Mouse (Mus musculus): ENCODE results near the gene Spin1. TPM values are rescaled to one million over a fixed set of nuclear protein-coding genes. Genes with fewer than 3 reads are reported as not detected.

Gene Spin1
- polyA plus RNA-seq, 1 experiment = 11.7 TPM

- H3K36me3 ChIP-seq (ENCODE audit: control insufficient read depth, insufficient read depth, low read length) = no peaks in the 10 kb centered on the region
- 64% methylated on average over 10 of the region's 10 CpGs for WGBS
Measured at GRCm38 (mm10) chr13:51178932-51179331, 78.3 kb downstream of the Spin1 start.

GRCm38 (mm10) chr13:51179362-51179761 is 78.7 kb downstream of the Spin1 start:
- H3K4me3 ChIP-seq (ENCODE audit: low read depth, low read length) = no peak overlapping the region
- no peak for TF ChIP-seq POLR2A (IDR thresholded peaks at IDR 0.05; ENCODE audit: low read depth, low read length)
- no peak for TF ChIP-seq CTCF (IDR thresholded peaks at IDR 0.05; ENCODE audit: extremely low read depth, insufficient read length, insufficient replicate concordance, low read depth, low read length)
- no peaks in the 10 kb centered on the region for H3K36me3 ChIP-seq (ENCODE audit: control insufficient read depth, insufficient read depth, low read length)
- no peak overlapping the region for H3K27ac ChIP-seq (ENCODE audit: insufficient read depth, low read depth, low read length)
- H3K27me3 ChIP-seq (ENCODE audit: control insufficient read depth, insufficient read depth, low read length) = no peaks in the 10 kb centered on the region
- H3K4me1 ChIP-seq (ENCODE audit: control insufficient read depth, insufficient read depth, insufficient read length, low read length) = no peaks in the 10 kb centered on the region
- 29% methylated on average over 3 of the region's 3 CpGs for WGBS

More at GRCm38 (mm10) chr13:51178932-51179331, 78.3 kb downstream of the Spin1 start:
- no peaks in the 10 kb centered on the region for H3K27me3 ChIP-seq (ENCODE audit: control insufficient read depth, insufficient read depth, low read length)
- no peak overlapping the region for H3K4me3 ChIP-seq (ENCODE audit: low read depth, low read length)
- H3K4me1 ChIP-seq (ENCODE audit: control insufficient read depth, insufficient read depth, insufficient read length, low read length) = no peaks in the 10 kb centered on the region
- H3K27ac ChIP-seq (ENCODE audit: insufficient read depth, low read depth, low read length) = no peak overlapping the region
- TF ChIP-seq CTCF (IDR thresholded peaks at IDR 0.05; ENCODE audit: extremely low read depth, insufficient read length, insufficient replicate concordance, low read depth, low read length) (no peak), POLR2A (IDR thresholded peaks at IDR 0.05; ENCODE audit: low read depth, low read length) (no peak)

- Histone ChIP-seq H3K4me3 (ENCODE audit: low read depth, low read length) (no peak overlapping the region), H3K27ac (ENCODE audit: insufficient read depth, low read depth, low read length) (no peak overlapping the region), H3K36me3 (ENCODE audit: control insufficient read depth, insufficient read depth, low read length) (no peaks in the 10 kb centered on the region), H3K27me3 (ENCODE audit: control insufficient read depth, insufficient read depth, low read length) (no peaks in the 10 kb centered on the region), H3K4me1 (ENCODE audit: control insufficient read depth, insufficient read depth, insufficient read length, low read length) (no peaks in the 10 kb centered on the region)
- TF ChIP-seq CTCF (IDR thresholded peaks at IDR 0.05; ENCODE audit: extremely low read depth, insufficient read length, insufficient replicate concordance, low read depth, low read length) = no peak
- TF ChIP-seq POLR2A (IDR thresholded peaks at IDR 0.05; ENCODE audit: low read depth, low read length) = no peak
- WGBS = 69% methylated on average over 7 of the region's 7 CpGs
Measured at GRCm38 (mm10) chr13:51182236-51182635, 81.6 kb downstream of the Spin1 start.

GRCm38 (mm10) chr13:51184896-51185295 is 84.2 kb downstream of the Spin1 start:
- Histone ChIP-seq H3K4me1 (ENCODE audit: control insufficient read depth, insufficient read depth, insufficient read length, low read length) (no peaks in the 10 kb centered on the region), H3K27ac (ENCODE audit: insufficient read depth, low read depth, low read length) (no peak overlapping the region), H3K27me3 (ENCODE audit: control insufficient read depth, insufficient read depth, low read length) (no peaks in the 10 kb centered on the region), H3K36me3 (ENCODE audit: control insufficient read depth, insufficient read depth, low read length) (no peaks in the 10 kb centered on the region), H3K4me3 (ENCODE audit: low read depth, low read length) (no peak overlapping the region)
- WGBS = 69% methylated on average over 3 of the region's 3 CpGs
- no peak for TF ChIP-seq POLR2A (IDR thresholded peaks at IDR 0.05; ENCODE audit: low read depth, low read length)
- no peak for TF ChIP-seq CTCF (IDR thresholded peaks at IDR 0.05; ENCODE audit: extremely low read depth, insufficient read length, insufficient replicate concordance, low read depth, low read length)

GRCm38 (mm10) chr13:51190336-51190735 is 89.7 kb downstream of the Spin1 start:
- Histone ChIP-seq H3K4me3 (ENCODE audit: low read depth, low read length) (no peak overlapping the region), H3K4me1 (ENCODE audit: control insufficient read depth, insufficient read depth, insufficient read length, low read length) (no peaks in the 10 kb centered on the region), H3K27me3 (ENCODE audit: control insufficient read depth, insufficient read depth, low read length) (no peaks in the 10 kb centered on the region), H3K36me3 (ENCODE audit: control insufficient read depth, insufficient read depth, low read length) (no peaks in the 10 kb centered on the region), H3K27ac (ENCODE audit: insufficient read depth, low read depth, low read length) (no peak overlapping the region)
- no peak for TF ChIP-seq CTCF (IDR thresholded peaks at IDR 0.05; ENCODE audit: extremely low read depth, insufficient read length, insufficient replicate concordance, low read depth, low read length)
- no peak for TF ChIP-seq POLR2A (IDR thresholded peaks at IDR 0.05; ENCODE audit: low read depth, low read length)
- WGBS = 65% methylated on average over 3 of the region's 3 CpGs

- Histone ChIP-seq H3K27ac (ENCODE audit: insufficient read depth, low read depth, low read length) (no peak overlapping the region), H3K27me3 (ENCODE audit: control insufficient read depth, insufficient read depth, low read length) (no peaks in the 10 kb centered on the region), H3K4me3 (ENCODE audit: low read depth, low read length) (no peak overlapping the region), H3K4me1 (ENCODE audit: control insufficient read depth, insufficient read depth, insufficient read length, low read length) (no peaks in the 10 kb centered on the region), H3K36me3 (ENCODE audit: control insufficient read depth, insufficient read depth, low read length) (no peaks in the 10 kb centered on the region)
- no peak for TF ChIP-seq CTCF (IDR thresholded peaks at IDR 0.05; ENCODE audit: extremely low read depth, insufficient read length, insufficient replicate concordance, low read depth, low read length)
- WGBS = 69% methylated on average over 6 of the region's 6 CpGs
Measured at GRCm38 (mm10) chr13:51191416-51192140, 90.9 kb downstream of the Spin1 start.

DNA sequence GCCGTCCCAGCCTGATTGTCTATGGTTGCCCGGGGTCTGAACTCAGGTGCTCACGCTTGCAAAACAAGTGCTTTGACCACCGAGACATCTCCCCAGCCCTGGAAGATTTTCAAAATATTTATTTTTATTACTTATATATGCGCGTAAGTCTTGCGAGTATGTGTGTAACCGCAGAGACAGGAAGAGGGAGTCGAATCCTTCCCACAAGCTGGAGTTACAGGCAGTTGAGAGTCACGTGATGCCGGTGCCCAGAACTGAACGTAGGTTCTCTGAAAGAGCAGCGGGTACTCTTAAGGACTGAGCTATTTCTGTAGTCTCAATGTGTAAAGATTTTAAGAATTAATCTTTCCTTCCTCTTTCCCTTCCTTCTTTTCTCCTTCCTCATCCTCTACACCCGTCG is 93.2 kb downstream of the Spin1 start:
- no peaks in the 10 kb centered on the region for H3K27me3 ChIP-seq (ENCODE audit: control insufficient read depth, insufficient read depth, low read length)
- H3K36me3 ChIP-seq (ENCODE audit: control insufficient read depth, insufficient read depth, low read length) = no peaks in the 10 kb centered on the region
- H3K27ac ChIP-seq (ENCODE audit: insufficient read depth, low read depth, low read length) = no peak overlapping the region
- no peak for TF ChIP-seq CTCF (IDR thresholded peaks at IDR 0.05; ENCODE audit: extremely low read depth, insufficient read length, insufficient replicate concordance, low read depth, low read length)
- TF ChIP-seq POLR2A (IDR thresholded peaks at IDR 0.05; ENCODE audit: low read depth, low read length) = no peak
- no peak overlapping the region for H3K4me3 ChIP-seq (ENCODE audit: low read depth, low read length)
- 76% methylated on average over 15 of the region's 15 CpGs for WGBS
- no peaks in the 10 kb centered on the region for H3K4me1 ChIP-seq (ENCODE audit: control insufficient read depth, insufficient read depth, insufficient read length, low read length)

All from small intestine, adult 2 months (tissue).